Mouse (Mus musculus) thymus, postnatal 25 days (tissue): ENCODE measurements at regions not wholly inside any gene's neighbourhood (a gene's known extent, or its start where the extent isn't known, plus 50 kb on each side); places are given as distances from the start of the nearest gene placed in this dataset.

ENCODE experiments used
- DNase-seq: peaks from one replicate; pipeline ENCODE4 v3.0.0; 2022

GRCm38 (mm10) chr3:149805345-149805744, 815.0 kb upstream of the Adgrl2 start:
- DNase-seq: no peak

DNA sequence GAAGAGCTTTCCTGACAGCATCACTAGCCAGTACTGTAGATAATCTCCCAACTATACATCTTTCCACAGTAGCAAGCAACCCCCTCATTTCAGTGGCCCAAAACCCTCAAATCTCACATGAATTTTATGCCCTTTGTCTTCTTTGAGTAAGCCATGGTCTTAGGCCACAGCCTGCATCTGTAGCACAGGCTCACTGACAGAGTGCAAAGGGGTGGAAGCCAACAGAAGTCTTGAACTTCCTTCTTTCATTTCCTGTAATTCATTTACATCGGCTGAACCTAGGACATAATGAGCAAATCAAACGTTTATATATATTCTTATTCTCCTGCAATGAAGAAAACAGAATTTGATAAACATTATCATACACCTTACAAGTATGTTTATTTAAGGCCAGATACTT, 805.8 kb upstream of the Adgrl2 start:
- no peak for DNase-seq

DNA sequence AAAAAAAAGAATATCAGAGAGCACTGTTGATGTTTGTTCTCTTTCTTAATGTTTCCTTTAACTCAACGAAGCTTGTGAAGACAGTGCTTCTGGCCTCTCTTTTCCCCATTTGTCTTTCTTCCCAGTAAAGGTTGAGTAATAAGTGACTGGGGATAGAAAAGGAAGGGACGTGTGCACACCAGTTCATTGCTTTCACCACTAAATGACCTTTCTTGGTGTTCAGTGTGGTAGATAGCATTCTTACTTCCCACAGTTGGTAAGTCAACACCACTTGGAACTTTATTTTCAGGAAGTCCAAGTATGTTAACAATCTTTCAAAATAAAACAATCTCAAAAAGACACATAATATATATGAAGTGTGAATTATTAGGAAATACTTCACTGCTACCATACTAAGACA, 801.2 kb upstream of the Adgrl2 start:
- no peak for DNase-seq

- no peak for DNase-seq
These were observed 795.7 kb upstream of the Adgrl2 start for GRCm38 (mm10) chr3:149786096-149786495.

- no peak for DNase-seq
These were observed 793.7 kb upstream of the Adgrl2 start for GRCm38 (mm10) chr3:149783903-149784608.

GRCm38 (mm10) chr3:149767847-149768421, 777.6 kb upstream of the Adgrl2 start:
- no peak for DNase-seq

GRCm38 (mm10) chr3:149761245-149761644, 770.9 kb upstream of the Adgrl2 start:
- DNase-seq: no peak

DNA sequence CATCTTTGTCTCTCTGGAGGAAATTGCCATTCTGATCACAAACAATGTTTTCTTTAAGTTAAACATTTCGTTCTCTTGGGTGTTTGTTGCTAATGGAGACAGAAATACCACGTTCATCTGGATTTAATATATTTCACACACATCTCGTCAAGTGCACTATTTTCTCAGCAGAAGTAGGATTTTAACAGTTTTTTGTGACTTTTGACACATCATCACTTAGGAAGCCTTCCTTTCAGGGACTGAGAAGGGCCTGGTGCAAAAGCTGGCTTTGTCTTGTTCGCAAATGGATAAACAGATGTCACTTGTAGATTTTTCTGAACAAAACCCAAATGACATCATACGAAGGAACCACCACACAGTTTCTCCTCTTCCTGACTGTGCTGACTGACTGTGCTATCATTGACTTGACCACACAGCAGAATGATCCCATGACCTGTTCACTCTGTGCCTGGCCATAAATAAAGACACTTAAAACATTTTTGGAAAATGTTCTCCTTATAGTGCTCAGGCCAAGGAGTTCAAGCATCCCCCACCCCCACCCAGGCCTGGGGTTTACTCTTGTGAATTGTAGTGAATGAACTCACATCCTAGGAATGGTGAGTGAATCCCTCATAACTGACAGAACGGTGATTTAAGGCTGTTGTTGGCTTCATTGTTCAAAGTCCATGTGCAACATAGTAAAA, 767.7 kb upstream of the Adgrl2 start:
- DNase-seq: no peak

DNA sequence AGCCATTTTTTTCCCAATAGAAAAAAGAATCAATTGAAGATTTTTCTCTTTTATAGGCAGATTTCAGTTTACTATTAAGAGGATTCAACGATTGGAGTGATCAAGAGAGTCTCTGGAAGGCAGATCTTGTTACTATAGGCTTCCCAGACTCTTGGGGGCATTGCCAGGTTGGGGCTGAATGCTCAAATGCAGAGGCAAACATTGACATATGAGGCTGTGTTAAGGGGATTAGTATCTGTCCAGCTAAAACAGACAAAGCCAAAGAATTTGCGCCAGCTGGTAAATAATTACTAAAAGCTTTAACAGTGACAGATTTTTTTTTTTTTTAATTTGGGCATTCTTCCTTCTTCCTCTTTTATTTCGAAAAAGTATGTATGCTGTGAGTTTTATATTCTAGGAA, 745.7 kb upstream of the Adgrl2 start:
- DNase-seq: no peak

DNA sequence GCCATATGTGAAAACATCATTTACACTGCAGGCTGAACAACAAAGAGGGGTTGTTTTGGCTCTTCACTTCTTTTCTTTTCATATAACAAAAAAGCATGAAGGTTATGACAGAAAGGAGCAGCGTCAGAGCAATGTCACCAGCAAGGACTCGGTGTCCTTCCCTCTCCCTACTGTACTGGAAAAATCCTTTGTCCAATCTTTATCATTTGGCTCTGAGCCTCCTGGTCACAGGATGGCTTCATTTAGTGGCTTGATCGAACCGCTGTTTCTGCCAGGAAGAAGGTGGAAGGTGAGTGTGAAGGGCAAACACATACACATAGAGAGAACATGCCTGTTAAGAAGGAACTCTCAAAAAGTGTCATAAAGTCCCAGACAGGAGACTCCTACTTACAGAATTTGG, 735.9 kb upstream of the Adgrl2 start:
- no peak for DNase-seq

- DNase-seq: no peak
These were observed 734.5 kb upstream of the Adgrl2 start for GRCm38 (mm10) chr3:149724879-149725278.

- no peak for DNase-seq
These were observed 731.5 kb upstream of the Adgrl2 start for GRCm38 (mm10) chr3:149721832-149722231.

GRCm38 (mm10) chr3:149720306-149720705, 730.0 kb upstream of the Adgrl2 start:
- DNase-seq: no peak

GRCm38 (mm10) chr3:149705724-149706123, 715.4 kb upstream of the Adgrl2 start:
- no peak for DNase-seq

DNA sequence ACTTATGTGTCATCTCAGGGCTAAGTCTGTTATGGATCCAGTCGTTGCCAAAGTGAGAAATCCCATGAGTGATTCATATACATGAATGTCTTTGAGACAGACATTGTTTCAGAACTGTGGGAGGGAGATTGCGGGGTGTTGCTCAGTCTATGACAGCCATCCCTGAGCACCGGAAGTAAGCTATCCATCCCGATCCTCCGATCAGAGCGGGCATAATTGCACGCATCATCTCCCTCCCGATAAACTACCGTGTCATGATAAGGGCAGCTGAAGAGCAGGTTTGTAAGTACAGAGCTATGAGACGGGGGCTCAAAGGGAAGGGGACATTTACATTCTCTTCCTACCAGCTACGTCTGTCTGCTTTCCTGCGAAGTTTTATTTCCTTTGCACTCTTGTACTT, 715.0 kb upstream of the Adgrl2 start:
- DNase-seq: no peak

DNA sequence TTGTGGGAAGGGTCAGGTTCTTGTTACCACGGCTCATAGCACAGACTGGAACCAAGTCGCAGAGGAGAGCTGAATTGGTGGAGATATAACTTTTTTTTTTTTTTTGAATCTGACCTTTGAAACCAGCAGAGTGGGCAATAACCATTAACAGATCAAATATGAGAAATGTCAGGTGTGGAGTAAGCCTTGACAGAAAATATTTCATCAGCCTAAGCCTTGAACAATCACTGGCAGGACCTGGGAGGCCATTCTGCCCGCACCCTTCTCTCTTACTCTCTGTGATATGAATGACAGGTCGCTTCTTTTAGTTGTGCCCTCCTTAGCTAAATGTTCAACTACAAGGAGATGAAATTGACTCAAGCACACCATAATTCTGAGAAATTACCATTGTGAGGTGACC, 714.1 kb upstream of the Adgrl2 start:
- DNase-seq: no peak

DNA sequence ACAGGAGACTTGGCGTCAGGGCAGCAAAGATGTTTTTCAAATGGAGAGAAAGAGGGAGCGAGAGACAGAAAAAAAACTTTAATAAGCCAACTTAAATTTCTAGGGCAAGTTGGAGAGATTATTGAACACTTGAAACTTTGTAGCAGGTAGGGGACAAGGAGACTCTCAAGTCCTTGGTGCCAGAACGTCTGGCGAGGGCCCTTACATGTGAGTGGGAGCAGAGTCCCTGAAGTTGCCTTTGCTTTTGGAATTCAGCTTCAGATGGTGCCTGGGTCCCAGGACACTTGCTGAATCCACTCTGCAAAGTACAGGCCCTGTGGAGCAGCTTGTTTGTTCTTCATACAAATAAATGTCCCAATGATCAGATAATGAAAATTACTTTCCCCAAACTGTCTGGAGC, 693.2 kb upstream of the Adgrl2 start:
- DNase-seq: no peak

- no peak for DNase-seq
These were observed 691.9 kb upstream of the Adgrl2 start for GRCm38 (mm10) chr3:149682246-149682645.

DNA sequence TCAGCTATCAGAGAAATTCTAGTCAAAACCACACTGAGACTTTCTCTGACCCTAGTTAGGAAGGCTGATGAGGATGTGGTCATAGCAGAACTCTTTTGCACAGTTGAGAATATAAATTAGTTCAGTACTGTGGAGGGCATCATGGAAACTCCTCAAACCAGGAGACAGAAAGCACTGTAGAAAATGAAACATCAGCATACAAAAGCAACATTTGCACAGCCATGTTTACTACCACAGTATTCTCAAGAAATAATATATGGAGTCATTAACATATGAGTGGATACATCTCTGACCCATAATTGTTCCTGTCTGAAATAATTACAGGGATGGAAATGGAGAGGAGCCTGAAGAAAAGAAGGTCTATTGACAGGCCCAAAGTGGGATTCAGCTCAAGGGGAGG, 683.6 kb upstream of the Adgrl2 start:
- DNase-seq: no peak

DNA sequence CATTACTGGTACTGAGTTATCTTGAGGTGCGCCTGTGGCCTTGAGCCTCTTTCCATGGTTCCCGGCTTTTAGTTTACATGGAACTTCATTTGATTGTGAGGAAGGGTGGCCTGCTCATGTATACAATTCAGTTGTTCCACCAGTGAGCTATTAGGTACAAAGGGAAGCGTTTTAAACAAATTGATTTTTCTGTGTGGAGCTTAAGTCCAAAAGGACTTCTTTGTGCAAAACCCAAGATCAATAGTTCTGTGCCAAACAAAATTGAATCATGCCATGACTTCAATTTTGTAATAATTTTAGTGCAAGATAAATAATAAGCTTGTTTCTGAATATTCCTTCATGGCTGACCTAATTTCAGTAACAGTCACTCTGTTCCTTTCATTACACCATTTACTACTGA, 674.3 kb upstream of the Adgrl2 start:
- DNase-seq: no peak

GRCm38 (mm10) chr3:149638324-149638723, 648.0 kb upstream of the Adgrl2 start:
- no peak for DNase-seq

DNA sequence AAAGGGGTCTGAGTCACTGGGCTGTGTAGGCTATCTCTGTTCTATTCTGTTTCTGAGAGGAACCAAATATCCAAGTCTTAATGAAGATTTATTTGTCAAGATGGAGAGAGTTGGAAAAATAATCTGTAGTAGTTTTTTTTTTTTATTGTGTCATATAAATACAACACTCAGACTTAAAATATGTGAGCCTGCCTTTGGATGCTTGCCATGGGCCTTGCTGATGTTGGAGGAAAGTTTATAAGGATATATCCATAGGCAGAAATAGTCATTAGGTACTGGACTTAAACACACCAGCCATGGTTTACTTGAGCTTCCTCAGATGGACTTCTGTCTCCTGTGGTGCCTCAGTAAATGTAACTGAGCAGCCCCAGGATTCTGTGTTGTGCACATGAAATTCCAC, 635.8 kb upstream of the Adgrl2 start:
- DNase-seq: no peak

DNA sequence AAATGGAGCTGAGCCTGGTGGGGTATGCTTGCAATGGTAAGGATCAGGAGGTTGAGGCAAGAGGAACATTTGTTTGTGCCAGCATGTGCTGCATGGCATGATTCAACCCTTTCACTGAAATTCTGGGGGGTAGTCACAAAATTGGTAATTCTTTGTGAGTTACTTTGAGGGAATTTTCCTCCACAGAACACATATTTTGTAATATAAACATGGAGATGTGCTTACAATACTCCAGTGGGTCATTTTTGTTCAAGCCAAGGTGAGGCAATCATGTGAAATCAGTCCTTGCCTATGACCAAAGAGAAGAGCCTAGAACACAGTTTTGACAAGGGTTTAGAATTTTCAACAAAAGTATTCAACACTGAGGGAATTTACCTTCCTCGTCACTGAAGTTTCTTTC, 635.1 kb upstream of the Adgrl2 start:
- DNase-seq: no peak

DNA sequence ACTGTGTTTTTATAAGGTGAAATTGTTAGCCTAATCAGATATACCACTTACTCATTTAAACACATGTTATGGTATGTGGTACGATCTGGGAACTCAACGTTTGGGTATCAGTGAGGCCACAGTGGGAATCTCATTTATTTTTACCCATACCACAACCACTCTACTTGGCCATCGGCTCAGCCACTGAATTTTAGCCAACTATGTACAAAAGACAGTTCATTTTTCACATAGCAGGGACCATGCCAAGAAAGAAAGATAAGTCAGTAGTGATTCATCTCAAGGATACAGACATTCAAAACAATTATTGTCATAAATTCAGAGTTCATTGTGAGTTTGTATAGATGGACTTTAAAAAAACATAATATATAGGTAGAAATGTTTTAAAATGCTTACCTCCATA, 634.7 kb upstream of the Adgrl2 start:
- DNase-seq: no peak
